In the genomic region with DNA sequence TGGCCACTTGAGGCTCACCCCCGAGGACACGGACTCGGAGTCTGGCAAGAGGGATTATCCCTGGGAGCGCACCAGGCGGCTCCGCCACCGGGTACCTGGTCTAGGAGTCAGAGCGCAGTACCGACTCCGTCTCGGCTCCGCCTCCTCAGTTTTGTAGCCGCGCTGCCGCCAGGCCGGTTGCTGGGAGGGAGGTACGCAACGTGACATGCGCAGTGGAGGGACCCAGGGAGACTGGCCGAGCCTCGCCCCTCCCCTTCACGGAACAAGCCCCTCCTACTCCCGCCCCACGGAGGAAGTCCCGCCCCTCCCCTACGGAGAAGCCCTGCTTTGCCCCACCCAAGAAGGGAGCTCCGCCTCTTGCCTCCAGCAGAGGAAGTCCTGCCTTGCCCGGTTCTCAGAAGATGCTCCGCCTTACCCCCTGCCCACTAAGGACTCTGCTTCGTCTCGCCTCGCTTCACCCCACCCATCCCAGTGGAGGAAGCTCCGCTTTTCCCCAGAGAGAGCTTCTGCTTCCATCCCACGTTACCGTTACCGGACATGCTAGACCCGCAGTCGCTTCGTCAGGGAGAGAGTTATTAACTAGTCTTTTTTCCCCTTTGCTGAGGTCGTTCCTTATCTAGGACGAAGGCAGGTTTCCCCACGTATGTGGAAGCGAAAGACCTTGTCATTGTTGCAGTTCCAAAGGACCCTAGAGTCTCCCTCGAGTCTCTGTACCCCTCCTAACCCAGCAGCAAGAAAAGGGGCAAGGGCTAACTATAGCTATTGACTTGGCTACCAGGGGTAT, we compare ENCODE assay signal across 1 mouse cellular context.
TF ChIP-seq lines count a peak whose summit lies in the region.

No protein-coding gene starts in this region.

TF ChIP-seq in CH12.LX, 34 proteins besides CTCF, POLR2A, EP300 and RAD21:
- TF ChIP-seq JUN (IDR thresholded peaks at IDR 0.05; ENCODE audit: insufficient read depth, low read depth, low read length) (0 out of 2 replicates have a peak, but pooled peaks have one; percentile 29), ZMIZ1 (IDR thresholded peaks at IDR 0.05; ENCODE audit: low read depth, low read length) (peak; percentile 96), POLR2AphosphoS2 (IDR thresholded peaks at IDR 0.05; ENCODE audit: low read depth, low read length) (peak; percentile 89), ZKSCAN1 (IDR thresholded peaks at IDR 0.05; ENCODE audit: borderline replicate concordance, low read depth, low read length) (no peak; the same call in 1 of the 2 replicates), UBTF (IDR thresholded peaks at IDR 0.05; ENCODE audit: low read depth, low read length) (no peak; the same call in none of the 2 replicates), PAX5 (IDR thresholded peaks at IDR 0.05; ENCODE audit: low read length) (peak; percentile 21; the same call in 1 of the 2 replicates), USF2 (conservative IDR thresholded peaks at IDR 0.05; ENCODE audit: low read depth, low read length) (no peak), USF1 (IDR thresholded peaks at IDR 0.05; ENCODE audit: low read depth, low read length) (no peak; the same call in 1 of the 2 replicates), BHLHE40 (IDR thresholded peaks at IDR 0.05; ENCODE audit: low read depth, low read length) (no peak), MAZ (IDR thresholded peaks at IDR 0.05; ENCODE audit: low read depth, low read length) (peak; percentile 94), SMC3 (IDR thresholded peaks at IDR 0.05; ENCODE audit: low read depth, low read length) (no peak; the same call in 1 of the 2 replicates), SIN3A (IDR thresholded peaks at IDR 0.05; ENCODE audit: low read length) (peak; percentile 75; the same call in 1 of the 2 replicates), KAT2A (IDR thresholded peaks at IDR 0.05; ENCODE audit: insufficient replicate concordance, low read length) (peak; percentile 71; the same call in 1 of the 2 replicates), MXI1 (IDR thresholded peaks at IDR 0.05; ENCODE audit: low read depth, low read length) (no peak; the same call in none of the 2 replicates), GABPA (IDR thresholded peaks at IDR 0.05; ENCODE audit: insufficient replicate concordance, low read depth, low read length) (peak; percentile 21; the same call in 1 of the 2 replicates), ZC3H11A (IDR thresholded peaks at IDR 0.05; ENCODE audit: low read depth, low read length) (no peak), NELFE (IDR thresholded peaks at IDR 0.05; ENCODE audit: low read depth, low read length) (peak; percentile 91), ETS1 (conservative IDR thresholded peaks at IDR 0.05; ENCODE audit: low read depth, low read length) (peak; percentile 12; the same call in 1 of the 2 replicates), ELF1 (IDR thresholded peaks at IDR 0.05; ENCODE audit: low read depth, low read length) (peak; percentile 89), CHD1 (IDR thresholded peaks at IDR 0.05; ENCODE audit: low read depth, low read length) (peak; percentile 22; the same call in 1 of the 2 replicates), CHD2 (IDR thresholded peaks at IDR 0.05; ENCODE audit: low read length) (peak; percentile 72), HCFC1 (IDR thresholded peaks at IDR 0.05; ENCODE audit: low read depth, low read length) (peak; percentile 73), JUND (conservative IDR thresholded peaks at IDR 0.05; ENCODE audit: low read depth, low read length) (no peak), TCF12 (IDR thresholded peaks at IDR 0.05; ENCODE audit: low read depth, low read length) (peak; percentile 98), RCOR1 (conservative IDR thresholded peaks at IDR 0.05; ENCODE audit: low read depth, low read length) (peak; percentile 79; the same call in 1 of the 2 replicates), IRF4 (IDR thresholded peaks at IDR 0.05; ENCODE audit: low read depth, low read length) (no peak; the same call in none of the 2 replicates), E2F4 (IDR thresholded peaks at IDR 0.05; ENCODE audit: insufficient replicate concordance, low read depth, low read length) (peak; percentile 77; the same call in 1 of the 2 replicates), ZNF384 (IDR thresholded peaks at IDR 0.05; ENCODE audit: low read depth, low read length) (peak; percentile 33; the same call in 1 of the 2 replicates), NRF1 (IDR thresholded peaks at IDR 0.05; ENCODE audit: low read depth, low read length) (peak; percentile 92), TBP (conservative IDR thresholded peaks at IDR 0.05; ENCODE audit: low read depth, low read length) (peak; percentile 96), MAFK (IDR thresholded peaks at IDR 0.05; ENCODE audit: insufficient replicate concordance, low read length) (no peak), MYC (IDR thresholded peaks at IDR 0.05; ENCODE audit: low read depth, low read length) (peak; percentile 42; the same call in 1 of the 2 replicates), MAX (IDR thresholded peaks at IDR 0.05; ENCODE audit: low read length) (peak; percentile 66; the same call in 1 of the 2 replicates), MEF2A (IDR thresholded peaks at IDR 0.05; ENCODE audit: borderline replicate concordance, low read depth, low read length) (peak; percentile 56)
